Mouse (Mus musculus): ENCODE measurements around the gene Prnd. TPM values are rescaled to one million over a fixed set of nuclear protein-coding genes. Genes with fewer than 3 reads are reported as not detected.

Gene Prnd
- polyA plus RNA-seq, 1 experiment, result not detected

DNA sequence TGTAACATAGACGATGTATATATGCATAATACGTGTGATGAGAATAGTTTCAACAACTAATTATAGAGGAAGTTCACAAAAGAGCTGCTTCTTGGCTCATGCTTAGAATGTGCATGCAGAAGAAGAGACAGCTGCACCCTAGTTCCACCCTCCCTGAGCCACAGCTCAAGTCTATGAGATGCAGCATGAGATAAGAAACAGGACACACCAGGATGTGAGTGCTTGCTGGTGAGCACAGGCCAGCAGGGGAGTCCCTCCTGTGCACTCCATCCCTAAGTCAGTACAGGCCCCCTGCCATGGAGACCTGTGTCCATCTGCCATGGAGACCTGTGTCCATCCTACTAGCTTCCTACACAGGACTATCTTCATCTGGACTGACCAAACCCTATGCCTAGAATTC, 19.9 kb downstream of the Prnd start:
- H3K4me1 ChIP-seq (ENCODE audit: control insufficient read depth, insufficient read depth, low read length), result no peaks in the 10 kb centered on the region
- H3K4me3 ChIP-seq (ENCODE audit: insufficient read depth, low read length), result no peak overlapping the region
- TF ChIP-seq CTCF (IDR thresholded peaks at IDR 0.05; ENCODE audit: low read depth, low read length) (no peak), POLR2A (IDR thresholded peaks at IDR 0.05; ENCODE audit: borderline replicate concordance, low read depth, low read length) (no peak)
- H3K27ac ChIP-seq (ENCODE audit: insufficient read depth, low read depth, low read length), result no peak overlapping the region

DNA sequence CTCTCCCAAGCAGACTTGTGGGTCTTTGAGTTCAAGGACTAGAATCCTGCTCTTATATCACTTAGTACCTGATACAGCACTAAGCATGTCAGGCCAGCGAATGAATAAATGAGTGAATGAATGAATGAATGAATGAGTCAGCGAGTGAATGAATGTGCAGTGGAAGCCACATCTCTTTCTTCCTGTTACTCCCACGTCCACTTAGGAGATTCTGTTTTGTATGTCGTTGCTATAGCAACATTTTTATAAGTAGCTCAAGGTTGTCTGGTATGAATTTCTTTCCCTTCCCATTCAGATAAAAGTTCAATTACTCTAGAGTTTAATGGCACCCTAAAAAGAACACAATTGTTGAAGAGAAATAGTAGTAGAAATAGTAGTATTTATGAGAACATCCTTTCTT, 20.4 kb downstream of the Prnd start:
- TF ChIP-seq POLR2A (IDR thresholded peaks at IDR 0.05; ENCODE audit: borderline replicate concordance, low read depth, low read length), result no peak
- TF ChIP-seq CTCF (IDR thresholded peaks at IDR 0.05; ENCODE audit: low read depth, low read length), result no peak
- Histone ChIP-seq H3K4me1 (ENCODE audit: control insufficient read depth, insufficient read depth, low read length) (no peaks in the 10 kb centered on the region), H3K27ac (ENCODE audit: insufficient read depth, low read depth, low read length) (no peak overlapping the region), H3K4me3 (ENCODE audit: insufficient read depth, low read length) (no peak overlapping the region)

DNA sequence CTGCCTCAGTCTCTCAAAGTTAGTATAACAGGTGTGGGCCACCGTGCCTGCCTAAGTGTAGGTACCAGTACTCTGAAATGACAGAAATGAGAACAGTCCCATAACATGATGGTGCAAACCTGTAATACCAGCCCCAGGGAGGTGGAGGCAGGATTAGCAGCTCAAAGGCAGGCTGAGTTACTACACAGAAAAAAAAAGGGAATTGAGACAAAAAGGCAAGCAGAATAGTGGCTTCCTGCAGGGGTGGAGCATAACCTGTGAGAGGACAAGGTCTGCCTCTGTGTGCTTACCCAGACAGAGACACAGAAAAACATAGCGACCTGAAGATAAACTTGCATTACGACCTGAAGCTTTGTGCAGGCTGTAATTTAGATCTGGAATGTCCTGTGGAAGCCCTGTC, 26.0 kb downstream of the Prnd start:
- no peak for TF ChIP-seq CTCF (IDR thresholded peaks at IDR 0.05; ENCODE audit: low read depth, low read length)
- TF ChIP-seq POLR2A (IDR thresholded peaks at IDR 0.05; ENCODE audit: borderline replicate concordance, low read depth, low read length), result no peak

GRCm38 (mm10) chr2:131980866-131981265, 30.2 kb downstream of the Prnd start:
- TF ChIP-seq CTCF (IDR thresholded peaks at IDR 0.05; ENCODE audit: low read depth, low read length), result no peak
- TF ChIP-seq POLR2A (IDR thresholded peaks at IDR 0.05; ENCODE audit: borderline replicate concordance, low read depth, low read length), result no peak
- H3K4me3 ChIP-seq (ENCODE audit: insufficient read depth, low read length), result no peak overlapping the region
- H3K4me1 ChIP-seq (ENCODE audit: control insufficient read depth, insufficient read depth, low read length), result peaks cover 5% of the 10 kb centered on the region
- H3K27ac ChIP-seq (ENCODE audit: insufficient read depth, low read depth, low read length), result no peak overlapping the region

More for the DNA sequence above, 26.0 kb downstream of the Prnd start:
- H3K27ac ChIP-seq (ENCODE audit: insufficient read depth, low read depth, low read length), result no peak overlapping the region
- H3K4me1 ChIP-seq (ENCODE audit: control insufficient read depth, insufficient read depth, low read length), result peaks cover 5% of the 10 kb centered on the region
- H3K4me3 ChIP-seq (ENCODE audit: insufficient read depth, low read length), result no peak overlapping the region

GRCm38 (mm10) chr2:131982546-131983196, 32.0 kb downstream of the Prnd start:
- no peaks in the 10 kb centered on the region for H3K4me1 ChIP-seq (ENCODE audit: control insufficient read depth, insufficient read depth, low read length)
- no peak for TF ChIP-seq POLR2A (IDR thresholded peaks at IDR 0.05; ENCODE audit: borderline replicate concordance, low read depth, low read length)
- peak; percentile 30; the same call in 1 of the 2 replicates for TF ChIP-seq CTCF (IDR thresholded peaks at IDR 0.05; ENCODE audit: low read depth, low read length)

GRCm38 (mm10) chr2:131987950-131988349, 37.3 kb downstream of the Prnd start:
- Histone ChIP-seq H3K4me1 (ENCODE audit: control insufficient read depth, insufficient read depth, low read length) (peaks cover 6% of the 10 kb centered on the region), H3K4me3 (ENCODE audit: insufficient read depth, low read length) (no peak overlapping the region), H3K27ac (ENCODE audit: insufficient read depth, low read depth, low read length) (no peak overlapping the region)
- TF ChIP-seq CTCF (IDR thresholded peaks at IDR 0.05; ENCODE audit: low read depth, low read length) (no peak), POLR2A (IDR thresholded peaks at IDR 0.05; ENCODE audit: borderline replicate concordance, low read depth, low read length) (no peak)

More at GRCm38 (mm10) chr2:131982546-131983196, 32.0 kb downstream of the Prnd start:
- H3K27ac ChIP-seq (ENCODE audit: insufficient read depth, low read depth, low read length), result no peak overlapping the region
- H3K4me3 ChIP-seq (ENCODE audit: insufficient read depth, low read length), result no peak overlapping the region

DNA sequence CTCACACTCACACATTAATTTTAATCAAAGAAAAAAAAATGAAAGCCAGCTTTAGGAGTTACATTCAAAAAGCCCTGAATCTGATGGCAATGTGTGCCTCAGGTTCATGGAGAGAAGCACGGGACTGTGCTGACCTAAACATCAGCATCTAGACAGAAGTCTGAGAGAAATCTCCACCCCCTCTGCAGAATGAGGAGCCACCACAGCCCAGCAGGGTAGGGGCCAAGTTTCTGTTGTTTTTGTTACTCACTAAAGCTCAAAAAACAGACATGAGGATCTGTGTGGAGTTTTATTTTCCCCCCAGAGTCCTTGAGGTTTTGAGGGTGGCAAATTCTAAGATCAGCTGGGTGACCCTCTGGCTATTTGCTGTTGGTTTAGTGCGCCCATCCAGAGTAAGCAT, 37.9 kb downstream of the Prnd start:
- Histone ChIP-seq H3K27ac (ENCODE audit: insufficient read depth, low read depth, low read length) (no peak overlapping the region), H3K4me1 (ENCODE audit: control insufficient read depth, insufficient read depth, low read length) (peaks cover 11% of the 10 kb centered on the region), H3K4me3 (ENCODE audit: insufficient read depth, low read length) (no peak overlapping the region)
- TF ChIP-seq CTCF (IDR thresholded peaks at IDR 0.05; ENCODE audit: low read depth, low read length), result no peak

DNA sequence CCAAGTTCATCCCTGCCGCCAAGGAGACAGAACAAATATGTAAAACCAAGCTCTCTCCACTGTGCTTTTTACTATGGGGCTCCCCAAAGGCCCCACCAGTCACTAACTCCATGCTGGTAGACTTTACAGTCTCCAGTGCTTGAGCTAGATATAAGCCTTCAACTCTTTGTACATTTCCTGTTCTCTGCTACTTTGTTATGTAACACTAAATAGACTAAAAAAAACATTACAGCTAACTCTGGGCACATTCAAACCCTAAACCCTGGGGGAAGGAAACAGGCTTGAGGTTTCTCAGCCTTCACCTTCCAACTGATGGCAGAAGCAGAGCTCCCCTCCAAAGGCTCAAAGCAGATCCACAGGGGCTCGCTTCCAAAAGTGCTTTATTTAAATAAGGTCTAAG, 41.8 kb downstream of the Prnd start:
- Histone ChIP-seq H3K4me3 (ENCODE audit: insufficient read depth, low read length) (no peak overlapping the region), H3K4me1 (ENCODE audit: control insufficient read depth, insufficient read depth, low read length) (peaks cover 14% of the 10 kb centered on the region), H3K27ac (ENCODE audit: insufficient read depth, low read depth, low read length) (no peak overlapping the region)
- TF ChIP-seq CTCF (IDR thresholded peaks at IDR 0.05; ENCODE audit: low read depth, low read length) (no peak), POLR2A (IDR thresholded peaks at IDR 0.05; ENCODE audit: borderline replicate concordance, low read depth, low read length) (no peak)

DNA sequence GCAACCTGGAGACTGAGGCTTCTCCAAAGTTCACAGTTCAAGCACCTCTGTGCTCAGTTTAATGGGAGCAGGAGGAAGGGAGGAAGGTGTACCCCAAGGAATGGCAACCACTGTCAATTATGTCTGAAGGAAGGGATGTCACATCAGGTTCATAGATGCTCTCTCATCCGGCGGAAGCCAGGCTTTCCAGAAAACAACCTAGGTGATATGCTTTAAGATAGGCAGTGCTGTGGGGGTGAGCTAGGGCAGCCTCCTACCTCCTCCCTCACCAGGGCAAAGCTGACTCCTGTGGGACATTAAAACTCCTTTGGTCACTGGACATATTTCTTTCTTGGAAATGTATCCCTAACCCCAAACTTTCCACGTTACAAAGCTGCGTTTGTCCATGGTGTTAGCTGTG, 42.5 kb downstream of the Prnd start:
- Histone ChIP-seq H3K4me3 (ENCODE audit: insufficient read depth, low read length) (no peak overlapping the region), H3K27ac (ENCODE audit: insufficient read depth, low read depth, low read length) (no peak overlapping the region), H3K4me1 (ENCODE audit: control insufficient read depth, insufficient read depth, low read length) (peaks cover 17% of the 10 kb centered on the region)
- TF ChIP-seq CTCF (IDR thresholded peaks at IDR 0.05; ENCODE audit: low read depth, low read length), result no peak
- no peak for TF ChIP-seq POLR2A (IDR thresholded peaks at IDR 0.05; ENCODE audit: borderline replicate concordance, low read depth, low read length)

GRCm38 (mm10) chr2:131993563-131994088, 43.0 kb downstream of the Prnd start:
- Histone ChIP-seq H3K4me1 (ENCODE audit: control insufficient read depth, insufficient read depth, low read length) (peaks cover 19% of the 10 kb centered on the region), H3K27ac (ENCODE audit: insufficient read depth, low read depth, low read length) (no peak overlapping the region), H3K4me3 (ENCODE audit: insufficient read depth, low read length) (no peak overlapping the region)
- TF ChIP-seq CTCF (IDR thresholded peaks at IDR 0.05; ENCODE audit: low read depth, low read length), result no peak
- no peak for TF ChIP-seq POLR2A (IDR thresholded peaks at IDR 0.05; ENCODE audit: borderline replicate concordance, low read depth, low read length)

Data from bone marrow macrophage, adult 2 months (primary cell).